Mouse (Mus musculus) liver, embryonic 12.5 days (tissue): Measurements from ENCODE around the gene Fbxw2. TPM values are rescaled to one million over a fixed set of nuclear protein-coding genes. Genes with fewer than 3 reads are reported as not detected.
"Not testable (repeated sequence)": the region's sequence is repeated elsewhere in the genome, so short reads cannot be mapped to it uniquely, and the experiment has no call there.

Experiments used
- ATAC-seq: fragments of 200-750 bp; cut with Nextera tagmentation; 2 replicates; pipeline ENCODE4 v1.8.0; 2017; ENCODE audit warnings: moderate number of reproducible peaks, mild to moderate bottlenecking, moderate library complexity
- H3K27ac ChIP-seq: fragments of 300-500 bp; sonication (generic); 2 replicates; pipeline ENCODE4 v1.5.1; 2016; ENCODE audit warnings: mild to moderate bottlenecking
- H3K27me3 ChIP-seq: fragments of 300-500 bp; sonication (generic); replicated peaks from 2 replicates; pipeline ENCODE4 v1.6.1; 2016; ENCODE audit warnings: mild to moderate bottlenecking, moderate library complexity
- H3K36me3 ChIP-seq: fragments of 300-500 bp; sonication (generic); 2 replicates; pipeline ENCODE4 v1.6.1; 2016; ENCODE audit warnings: mild to moderate bottlenecking, moderate library complexity
- H3K4me1 ChIP-seq: fragments of 300-500 bp; sonication (generic); 2 replicates; pipeline ENCODE4 v1.6.1; 2016
- H3K4me2 ChIP-seq: fragments of 300-500 bp; sonication (generic); 2 replicates; pipeline ENCODE4 v1.6.1; 2016; ENCODE audit warnings: mild to moderate bottlenecking, moderate library complexity
- H3K4me3 ChIP-seq: fragments of 300-500 bp; sonication (generic); 2 replicates; pipeline ENCODE4 v1.5.1; 2016; ENCODE audit warnings: mild to moderate bottlenecking, moderate library complexity
- H3K9ac ChIP-seq: fragments of 300-500 bp; sonication (generic); 2 replicates; pipeline ENCODE4 v1.6.1; 2016; ENCODE audit warnings: mild to moderate bottlenecking, moderate library complexity
- H3K9me3 ChIP-seq: fragments of 300-500 bp; sonication (generic); replicated peaks from 2 replicates; pipeline ENCODE4 v1.6.1; 2016; ENCODE audit warnings: mild to moderate bottlenecking, moderate library complexity
- WGBS: fragments of 180-500 bp; shearing (Covaris S2); methylation state at CpG from one replicate; pipeline ENCODE4 v1.1.7; 2016; ENCODE audit not compliant: insufficient replicate concordance; 5-methylcytosine and 5-hydroxymethylcytosine counted together
- polyA plus RNA-seq: library from polyadenylated mRNA; unstranded; fragments of >200 nt; fragmentation: Nextera tagmentation; extraction: Ambion mirVana; gene quantifications from 2 replicates; pipeline ENCODE4 v1.2.1, GENCODE M21; 2016

The Fbxw2 gene
- polyA plus RNA-seq, 1 experiment from 2014 or later, result 71.9 TPM

DNA sequence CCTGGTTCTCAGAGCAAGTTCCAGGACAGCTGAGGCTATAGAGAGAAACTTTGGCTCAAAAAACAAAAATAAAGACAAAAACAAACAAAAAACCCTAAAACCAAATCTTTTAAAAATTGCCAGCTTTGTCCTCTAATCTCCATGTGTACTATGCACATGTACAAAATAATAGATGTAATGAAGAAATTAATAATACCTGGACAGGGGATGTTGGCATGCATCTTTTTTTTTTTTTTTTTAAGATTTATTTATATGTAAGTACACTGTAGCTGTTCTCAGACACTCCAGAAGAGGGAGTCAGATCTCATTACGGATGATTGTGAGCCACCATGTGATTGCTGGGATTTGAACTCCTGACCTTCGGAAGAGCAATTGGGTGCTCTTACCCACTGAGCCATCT, 33.6 kb downstream of the Fbxw2 start:
- not testable (repeated sequence) for ATAC-seq, H3K4me2 ChIP-seq, H3K9me3 ChIP-seq, H3K9ac ChIP-seq, H3K4me3 ChIP-seq, H3K27ac ChIP-seq, H3K27me3 ChIP-seq
- 95% methylated on average over 2 of the region's 2 CpGs for WGBS
- H3K36me3 ChIP-seq, result peaks cover 68% of the 10 kb centered on the region
- H3K4me1 ChIP-seq, result peaks cover 11% of the 10 kb centered on the region; the same call in 1 of the 2 replicates

DNA sequence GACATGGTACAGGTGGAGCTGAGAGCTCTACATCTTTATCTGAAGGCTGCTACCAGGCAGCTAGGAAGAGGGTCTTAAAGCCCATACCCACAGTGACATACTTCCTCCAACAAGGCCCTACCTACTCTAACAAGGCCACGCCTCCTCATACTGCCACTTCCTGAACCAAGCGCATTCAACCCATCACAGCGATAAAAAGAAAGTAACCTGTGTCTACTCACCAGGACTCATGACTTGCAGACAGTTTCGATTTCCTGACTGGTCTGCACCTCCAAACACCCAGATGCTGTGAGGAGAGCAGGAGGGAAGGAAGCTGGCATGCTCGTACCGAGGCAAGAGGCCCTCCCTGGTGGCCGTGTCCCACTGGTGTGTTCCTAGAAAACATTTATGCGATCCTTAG, 35.8 kb downstream of the Fbxw2 start:
- H3K27me3 ChIP-seq, result no peaks in the 10 kb centered on the region
- no peak overlapping the region for H3K4me3 ChIP-seq
- H3K9ac ChIP-seq, result no peak overlapping the region
- 81% methylated on average over 8 of the region's 8 CpGs for WGBS
- no peak for ATAC-seq
- H3K4me2 ChIP-seq, result peak overlapping the region; percentile 6; the same call in 1 of the 2 replicates
- no peaks in the 10 kb centered on the region for H3K9me3 ChIP-seq
- H3K36me3 ChIP-seq, result peaks cover 70% of the 10 kb centered on the region
- H3K4me1 ChIP-seq, result 0 out of 2 replicates have a peak, but pooled peaks cover 9% of the 10 kb centered on the region
- H3K27ac ChIP-seq, result 0 out of 2 replicates have a peak overlapping the region, but pooled peaks have one; percentile 28

DNA sequence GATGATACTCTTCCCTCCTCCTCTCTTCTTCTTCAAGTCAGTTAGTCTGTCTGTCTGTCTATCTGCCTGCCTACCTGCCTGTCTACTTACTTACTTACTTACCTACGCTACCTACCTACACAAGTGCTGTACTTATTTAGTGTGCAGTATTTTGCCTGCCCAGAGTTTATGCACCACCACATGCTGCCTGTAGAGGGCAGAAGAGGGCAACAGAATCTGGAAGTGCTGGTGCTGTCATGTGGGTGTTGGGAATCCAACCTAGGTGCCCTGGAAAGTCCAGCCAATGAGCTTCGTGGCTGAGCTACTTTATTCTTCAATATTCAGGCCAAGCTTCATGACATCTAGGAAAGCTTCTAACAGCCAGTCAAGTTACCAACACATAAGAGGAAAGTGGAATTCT, 42.0 kb downstream of the Fbxw2 start:
- Histone ChIP-seq H3K36me3 (peaks cover 89% of the 10 kb centered on the region), H3K4me2 (peak overlapping the region; percentile 63; the same call in 1 of the 2 replicates), H3K4me1 (peaks cover 31% of the 10 kb centered on the region), H3K27me3 (no peaks in the 10 kb centered on the region), H3K27ac (peak overlapping the region; percentile 99), H3K9ac (peak overlapping the region; percentile 59), H3K4me3 (no peak overlapping the region), H3K9me3 (no peaks in the 10 kb centered on the region)
- whole genome bisulfite sequencing, result 73% methylated on average over 2 of the region's 2 CpGs
- no peak for ATAC-seq

DNA sequence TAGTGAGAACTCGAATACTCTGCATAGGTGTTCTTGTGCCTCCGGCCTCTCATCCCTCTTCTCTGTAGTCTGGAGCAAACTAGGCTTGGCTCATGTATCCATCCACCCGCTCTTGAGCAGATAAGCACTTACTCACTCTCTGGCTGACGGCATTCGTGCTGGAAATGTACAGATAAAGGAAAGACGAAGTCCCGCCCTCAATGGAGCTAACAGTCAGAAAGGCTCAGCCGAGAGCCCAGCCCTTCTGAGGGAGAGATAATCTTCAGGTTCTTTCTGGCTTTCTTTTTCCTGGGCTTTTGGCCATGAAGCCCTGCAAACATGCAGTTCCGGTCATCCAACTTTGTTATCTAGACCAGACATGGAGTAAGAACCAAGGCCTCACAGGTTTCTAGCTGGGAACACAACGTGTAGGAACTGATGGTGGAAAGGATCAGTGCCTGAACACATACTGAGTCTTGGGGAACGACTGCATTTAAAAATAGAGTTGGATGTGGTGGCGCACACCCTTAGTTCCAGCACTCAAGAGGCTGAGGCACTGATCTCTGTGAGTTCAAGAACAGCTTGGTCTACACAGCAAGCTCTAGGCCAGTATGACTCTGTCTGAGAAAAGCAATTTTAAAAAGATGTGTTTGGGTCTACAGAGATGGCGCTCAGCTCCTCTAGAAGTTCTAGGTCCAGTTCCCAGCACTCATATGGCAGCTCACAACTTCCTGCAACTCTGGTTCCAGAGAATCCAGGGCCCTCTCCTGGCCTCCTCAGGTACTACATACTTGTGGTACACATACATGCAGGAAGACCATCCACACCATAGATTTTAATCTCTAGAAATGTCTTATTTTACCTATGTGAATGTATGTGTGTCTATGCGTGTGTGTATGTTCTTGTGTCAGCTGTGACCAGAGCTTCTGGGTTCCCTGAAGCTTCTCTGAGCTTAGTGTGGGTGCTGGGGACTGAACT, 42.8 kb downstream of the Fbxw2 start:
- peak overlapping the region; percentile 32 for H3K4me3 ChIP-seq
- peaks cover 90% of the 10 kb centered on the region for H3K36me3 ChIP-seq
- H3K4me1 ChIP-seq, result peaks cover 31% of the 10 kb centered on the region
- peak; percentile 99 for ATAC-seq
- H3K4me2 ChIP-seq, result peak overlapping the region; percentile 63
- H3K9ac ChIP-seq, result peak overlapping the region; percentile 59
- peak overlapping the region; percentile 99 for H3K27ac ChIP-seq
- WGBS, result 34% methylated on average over 14 of the region's 14 CpGs
- H3K9me3 ChIP-seq, result no peaks in the 10 kb centered on the region
- H3K27me3 ChIP-seq, result no peaks in the 10 kb centered on the region

- ATAC-seq, result no peak
- H3K27ac ChIP-seq, result peak overlapping the region; percentile 22; the same call in 1 of the 2 replicates
- H3K27me3 ChIP-seq, result no peaks in the 10 kb centered on the region
- peaks cover 96% of the 10 kb centered on the region for H3K36me3 ChIP-seq
- H3K9me3 ChIP-seq, result no peaks in the 10 kb centered on the region
- H3K4me3 ChIP-seq, result no peak overlapping the region
- peaks cover 58% of the 10 kb centered on the region for H3K4me1 ChIP-seq
- 75% methylated on average over 1 of the region's 1 CpGs for WGBS
- H3K4me2 ChIP-seq, result peak overlapping the region; percentile 47; the same call in 1 of the 2 replicates
- 0 out of 2 replicates have a peak overlapping the region, but pooled peaks have one; percentile 45 for H3K9ac ChIP-seq
Measured at GRCm38 (mm10) chr2:34777237-34777868, 48.8 kb downstream of the Fbxw2 start.

DNA sequence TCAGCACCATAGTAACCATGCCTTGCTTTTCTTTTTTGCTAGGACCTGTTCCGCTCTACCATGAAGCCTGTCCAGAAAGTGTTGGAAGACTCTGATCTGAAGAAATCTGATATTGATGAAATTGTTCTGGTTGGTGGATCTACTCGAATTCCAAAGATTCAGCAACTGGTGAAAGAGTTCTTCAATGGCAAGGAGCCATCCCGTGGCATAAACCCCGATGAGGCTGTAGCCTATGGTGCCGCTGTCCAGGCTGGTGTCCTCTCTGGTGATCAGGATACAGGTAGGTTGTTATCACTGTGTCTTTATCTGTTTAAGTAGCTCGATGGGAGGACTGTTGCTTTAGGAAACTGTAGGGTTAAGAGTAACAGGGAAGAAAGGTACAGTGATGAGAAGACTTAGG, 51.6 kb downstream of the Fbxw2 start:
- Histone ChIP-seq H3K36me3 (peaks cover 71% of the 10 kb centered on the region), H3K4me1 (peaks cover 57% of the 10 kb centered on the region), H3K27ac (0 out of 2 replicates have a peak overlapping the region, but pooled peaks have one; percentile 25), H3K9ac (peak overlapping the region; percentile 94), H3K9me3 (no peaks in the 10 kb centered on the region), H3K4me3 (peak overlapping the region; percentile 98), H3K27me3 (no peaks in the 10 kb centered on the region), H3K4me2 (peak overlapping the region; percentile 76)
- 81% methylated on average over 6 of the region's 6 CpGs for WGBS
- ATAC-seq, result no peak

- Histone ChIP-seq H3K27ac (peak overlapping the region; percentile 28; the same call in 1 of the 2 replicates), H3K4me3 (peak overlapping the region; percentile 98), H3K27me3 (no peaks in the 10 kb centered on the region), H3K9ac (peak overlapping the region; percentile 94), H3K9me3 (no peaks in the 10 kb centered on the region), H3K4me1 (peaks cover 57% of the 10 kb centered on the region), H3K4me2 (peak overlapping the region; percentile 76), H3K36me3 (peaks cover 63% of the 10 kb centered on the region)
- ATAC-seq, result no peak
- WGBS, result 82% methylated on average over 4 of the region's 4 CpGs
Measured at GRCm38 (mm10) chr2:34773673-34774072, 52.4 kb downstream of the Fbxw2 start.

DNA sequence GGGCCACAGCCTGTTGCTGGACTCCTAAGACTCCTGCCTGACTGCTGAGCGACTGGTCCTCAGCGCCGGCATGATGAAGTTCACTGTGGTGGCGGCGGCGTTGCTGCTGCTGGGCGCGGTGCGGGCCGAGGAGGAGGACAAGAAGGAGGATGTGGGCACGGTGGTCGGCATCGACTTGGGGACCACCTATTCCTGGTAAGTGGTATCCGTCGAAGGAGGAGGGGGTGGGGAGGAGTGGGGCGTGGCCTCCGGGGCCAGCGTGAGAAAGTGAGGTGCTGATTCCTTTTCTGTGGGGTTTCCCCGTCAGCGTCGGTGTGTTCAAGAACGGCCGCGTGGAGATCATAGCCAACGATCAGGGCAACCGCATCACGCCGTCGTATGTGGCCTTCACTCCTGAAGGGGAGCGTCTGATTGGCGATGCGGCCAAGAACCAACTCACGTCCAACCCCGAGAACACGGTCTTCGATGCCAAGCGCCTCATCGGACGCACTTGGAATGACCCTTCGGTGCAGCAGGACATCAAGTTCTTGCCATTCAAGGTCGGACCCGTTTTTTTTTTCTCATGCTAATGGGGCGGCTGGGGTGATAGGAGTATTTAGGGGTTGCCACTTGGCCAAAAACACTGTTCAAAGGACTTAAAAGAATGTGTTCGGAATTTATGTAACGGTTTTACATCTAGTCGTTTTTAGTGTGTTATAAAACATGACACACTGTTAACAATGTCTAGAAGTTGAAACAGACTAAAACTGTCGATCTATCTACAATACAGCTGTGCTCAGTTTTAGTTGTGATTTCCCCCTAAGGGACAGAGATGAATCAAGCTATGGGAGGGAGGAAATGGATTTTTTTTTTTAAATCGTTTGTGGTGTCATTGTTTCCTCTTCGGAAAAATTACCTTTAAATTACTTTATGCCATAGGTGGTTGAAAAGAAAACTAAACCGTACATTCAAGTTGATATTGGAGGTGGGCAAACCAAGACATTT, 53.6 kb downstream of the Fbxw2 start:
- 2% methylated on average over 50 of the region's 50 CpGs for WGBS
- peak; percentile 11 for ATAC-seq
- peak overlapping the region; percentile 94 for H3K9ac ChIP-seq
- no peaks in the 10 kb centered on the region for H3K27me3 ChIP-seq
- peak overlapping the region; percentile 76 for H3K4me2 ChIP-seq
- peaks cover 56% of the 10 kb centered on the region for H3K4me1 ChIP-seq
- no peaks in the 10 kb centered on the region for H3K9me3 ChIP-seq
- peak overlapping the region; percentile 91 for H3K27ac ChIP-seq
- peak overlapping the region; percentile 98 for H3K4me3 ChIP-seq
- peaks cover 52% of the 10 kb centered on the region for H3K36me3 ChIP-seq

GRCm38 (mm10) chr2:34771368-34772226, 54.5 kb downstream of the Fbxw2 start, which contains the start of gene Hspa5:
TSS of gene Hspa5 (plus strand) at chr2:34771970.
- WGBS, result under 1% methylated on average over 60 of the region's 60 CpGs
- Histone ChIP-seq H3K4me2 (peak within 1 kb of the TSS; percentile 76), H3K9ac (peak within 1 kb of the TSS; percentile 94), H3K27me3 (no peaks in the 10 kb centered on the region), H3K4me3 (peak within 1 kb of the TSS; percentile 98), H3K36me3 (peaks cover 42% of the 10 kb centered on the region), H3K9me3 (no peaks in the 10 kb centered on the region), H3K4me1 (peaks cover 46% of the 10 kb centered on the region), H3K27ac (peak within 1 kb of the TSS; percentile 91)
- ATAC-seq, result peak; percentile 97

DNA sequence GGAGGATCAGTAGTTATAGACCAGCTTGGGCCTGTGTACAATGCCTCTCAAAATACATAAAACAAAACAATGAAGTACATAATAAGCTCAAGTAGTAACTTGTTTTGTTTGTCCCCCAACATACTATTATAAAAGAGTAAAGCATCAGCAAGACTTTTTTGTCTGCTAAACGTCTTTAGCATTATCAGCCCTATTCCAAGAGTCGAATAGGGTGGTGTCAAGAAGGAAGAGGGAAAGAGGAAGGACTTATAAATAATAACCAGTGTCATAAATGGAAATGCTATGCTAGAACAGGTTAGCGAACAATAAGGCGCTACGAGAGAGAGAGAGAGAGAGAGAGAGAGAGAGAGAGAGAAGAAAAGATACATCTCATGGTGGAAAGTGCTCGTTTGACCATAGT, 55.2 kb downstream of the Fbxw2 start:
- 0% methylated on average over 6 of the region's 6 CpGs for WGBS
- Histone ChIP-seq H3K27me3 (no peaks in the 10 kb centered on the region), H3K36me3 (peaks cover 36% of the 10 kb centered on the region), H3K4me1 (peaks cover 41% of the 10 kb centered on the region), H3K9me3 (no peaks in the 10 kb centered on the region), H3K4me2 (peak overlapping the region; percentile 75), H3K27ac (peak overlapping the region; percentile 88), H3K9ac (peak overlapping the region; percentile 91), H3K4me3 (peak overlapping the region; percentile 98)
- no peak for ATAC-seq
